Mouse (Mus musculus) midbrain, postnatal 0 days (tissue): ENCODE measurements around the gene Dnajb2. TPM values are rescaled to one million over a fixed set of nuclear protein-coding genes. Genes with fewer than 3 reads are reported as not detected.
"Not testable (repeated sequence)": the region's sequence is repeated elsewhere in the genome, so short reads cannot be mapped to it uniquely, and the experiment has no call there.

ENCODE experiments used
- ATAC-seq: fragments of 200-750 bp; cut with Nextera tagmentation; 2 replicates; pipeline ENCODE4 v1.8.0; 2017; ENCODE audit warnings: moderate number of reproducible peaks, mild to moderate bottlenecking, moderate TSS enrichment, moderate library complexity; ENCODE audit not compliant: low FRiP score
- DNase-seq: peaks from one replicate; pipeline ENCODE4 v3.0.0-alpha.2; 2015; ENCODE audit warnings: low spot score
- H3K27ac ChIP-seq: fragments of 300-500 bp; sonication (generic); 2 replicates; pipeline ENCODE4 v1.5.1; 2014; ENCODE audit warnings: low read depth, mild to moderate bottlenecking, low read length, mixed read lengths
- H3K27me3 ChIP-seq: fragments of 300-500 bp; sonication (generic); 2 replicates; pipeline ENCODE4 v1.6.1; 2014; ENCODE audit warnings: low read length, control low read depth, mixed read lengths; ENCODE audit not compliant: insufficient read depth
- H3K36me3 ChIP-seq: fragments of 300-500 bp; sonication (generic); 2 replicates; pipeline ENCODE4 v1.6.1; 2014; ENCODE audit warnings: low read length, control low read depth, mixed read lengths; ENCODE audit not compliant: insufficient read depth
- H3K4me1 ChIP-seq: fragments of 300-500 bp; sonication (generic); 2 replicates; pipeline ENCODE4 v1.6.1; 2014; ENCODE audit warnings: mild to moderate bottlenecking, control low read depth, antibody characterized with exemption, low read length, mixed read lengths; ENCODE audit not compliant: insufficient read depth
- H3K4me2 ChIP-seq: fragments of 300-500 bp; sonication (generic); 2 replicates; pipeline ENCODE4 v1.6.1; 2014; ENCODE audit warnings: low read depth, mild to moderate bottlenecking, low read length, mixed read lengths; ENCODE audit not compliant: poor library complexity, severe bottlenecking
- H3K4me3 ChIP-seq: fragments of 300-500 bp; sonication (generic); 2 replicates; pipeline ENCODE4 v1.5.1; 2014; ENCODE audit warnings: low read depth, mild to moderate bottlenecking, low read length, moderate library complexity
- H3K9ac ChIP-seq: fragments of 300-500 bp; sonication (generic); replicated peaks from 2 replicates; pipeline ENCODE4 v1.6.1; 2014; ENCODE audit warnings: mild to moderate bottlenecking, low read length, moderate library complexity, mixed read lengths; ENCODE audit not compliant: poor library complexity, severe bottlenecking
- H3K9me3 ChIP-seq: fragments of 300-500 bp; sonication (generic); 2 replicates; pipeline ENCODE4 v1.6.1; 2016; ENCODE audit warnings: low read length, control low read depth
- CTCF ChIP-seq: IDR thresholded peaks from 2 replicates; pipeline ENCODE4 v1.5.1; 2016; ENCODE audit warnings: antibody characterized with exemption, mild to moderate bottlenecking
- WGBS: fragments of 180-500 bp; shearing (Covaris S2); extraction: QIAGEN DNeasy Blood & Tissue Kit; methylation state at CpG from one replicate; pipeline ENCODE4 v1.1.7; 2014; 5-methylcytosine and 5-hydroxymethylcytosine counted together
- polyA plus RNA-seq: library from polyadenylated mRNA; unstranded; fragments of >200 nt; fragmentation: Nextera tagmentation; extraction: Ambion mirVana; gene quantifications from 2 replicates; pipeline ENCODE4 v1.2.1, GENCODE M21; 2015
- total RNA-seq: library from RNA; depleted of rRNA; stranded (reverse); fragments of >200 nt; gene quantifications from 2 replicates; pipeline ENCODE4 v1.2.3, GENCODE M21; 2014

The Dnajb2 gene
- total and polyA plus RNA-seq, 2 experiments from 2014 or later, result 43.6 to 65.1 TPM

DNA sequence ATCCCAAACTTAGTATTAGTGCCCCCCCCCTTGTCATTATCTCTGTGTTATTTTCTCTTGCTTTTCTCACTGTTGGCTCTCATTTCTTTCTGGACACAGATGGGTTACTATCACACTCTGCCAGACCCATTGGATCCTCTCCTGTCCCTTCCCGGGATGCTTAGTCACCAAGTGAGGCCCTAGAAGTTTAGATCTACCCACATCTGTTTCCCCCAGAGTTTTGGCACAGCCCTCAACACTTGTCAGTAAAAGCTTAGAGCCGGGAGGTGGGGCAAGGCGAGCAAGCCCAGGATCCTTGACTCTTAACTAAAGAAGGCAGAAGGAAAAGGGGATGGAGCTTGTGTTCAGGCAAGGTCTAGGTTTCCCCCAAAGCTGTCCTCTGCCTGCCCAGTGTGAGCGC, 7.0 kb upstream of the Dnajb2 start:
- H3K4me2 ChIP-seq, result no peak overlapping the region
- H3K27ac ChIP-seq, result no peak overlapping the region
- H3K9me3 ChIP-seq, result no peaks in the 10 kb centered on the region
- no peaks in the 10 kb centered on the region for H3K36me3 ChIP-seq
- no peak overlapping the region for H3K4me3 ChIP-seq
- 81% methylated on average over 4 of the region's 4 CpGs for WGBS
- no peak overlapping the region for H3K9ac ChIP-seq
- no peak for TF ChIP-seq CTCF
- DNase-seq, result no peak
- no peaks in the 10 kb centered on the region for H3K4me1 ChIP-seq
- no peak for ATAC-seq
- H3K27me3 ChIP-seq, result no peaks in the 10 kb centered on the region

DNA sequence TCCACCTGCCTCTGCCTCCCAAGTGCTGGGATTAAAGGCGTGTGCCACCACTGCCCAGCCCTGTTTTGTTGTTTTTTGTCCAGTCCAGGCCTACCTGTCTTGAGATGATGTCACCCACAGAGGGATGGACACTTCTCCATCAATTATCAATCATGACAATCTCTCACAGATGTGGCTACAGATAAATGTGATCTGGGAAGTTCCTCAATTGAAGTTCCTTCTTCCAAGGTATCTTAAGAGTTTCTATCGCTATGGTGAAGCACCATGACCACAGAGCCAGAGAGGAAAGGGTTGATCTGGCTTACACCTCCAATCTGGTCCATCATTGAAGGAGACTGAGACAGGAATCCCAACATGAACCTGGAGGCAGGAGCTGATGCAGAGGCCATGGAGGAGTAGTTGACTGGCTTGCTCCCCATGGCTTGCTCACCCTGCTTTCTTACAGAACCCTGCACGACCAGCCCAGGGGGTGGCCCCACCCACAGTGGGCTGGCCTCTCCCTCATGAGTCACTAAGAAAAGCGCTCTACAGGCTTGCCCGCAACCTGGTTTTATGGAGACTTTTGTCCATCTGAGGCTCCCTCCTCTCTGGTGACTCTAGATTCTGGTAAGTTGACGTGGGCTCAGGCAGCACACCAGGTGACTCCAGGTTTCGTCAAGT, 5.7 kb upstream of the Dnajb2 start:
- 74% methylated on average over 7 of the region's 7 CpGs for WGBS
- no peaks in the 10 kb centered on the region for H3K36me3 ChIP-seq
- ATAC-seq, result no peak

DNA sequence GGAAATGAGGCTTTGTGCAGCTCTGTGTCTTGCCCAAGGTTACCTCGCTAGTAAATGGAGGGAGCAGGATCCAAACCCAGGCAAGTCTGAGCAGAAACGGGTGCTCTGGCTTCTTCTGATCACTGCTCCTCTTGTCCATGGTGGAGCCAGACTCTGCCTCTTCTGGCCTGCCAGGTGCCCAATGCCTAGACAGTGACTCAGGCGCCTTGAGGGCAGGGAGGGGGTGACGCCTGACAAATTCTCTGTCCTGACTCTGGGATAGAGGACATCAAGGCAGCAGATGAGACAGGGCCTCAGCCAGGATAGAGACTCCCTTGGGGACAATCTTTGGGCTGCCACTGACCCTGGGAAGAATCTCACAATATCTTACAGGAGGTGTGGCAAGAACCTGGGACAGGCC, 5.0 kb upstream of the Dnajb2 start:
- ATAC-seq (no peak), DNase-seq (no peak)
- Histone ChIP-seq H3K4me3 (no peak overlapping the region), H3K9me3 (no peaks in the 10 kb centered on the region), H3K27me3 (no peaks in the 10 kb centered on the region), H3K4me2 (no peak overlapping the region), H3K4me1 (no peaks in the 10 kb centered on the region), H3K36me3 (no peaks in the 10 kb centered on the region), H3K27ac (no peak overlapping the region), H3K9ac (no peak overlapping the region)
- 79% methylated on average over 4 of the region's 4 CpGs for WGBS
- TF ChIP-seq CTCF, result no peak

More for the DNA sequence above, 5.7 kb upstream of the Dnajb2 start:
- Histone ChIP-seq H3K27ac (no peak overlapping the region), H3K9me3 (no peaks in the 10 kb centered on the region), H3K4me3 (no peak overlapping the region), H3K4me1 (no peaks in the 10 kb centered on the region), H3K9ac (no peak overlapping the region), H3K4me2 (no peak overlapping the region), H3K27me3 (no peaks in the 10 kb centered on the region)
- TF ChIP-seq CTCF, result no peak
- DNase-seq, result no peak

DNA sequence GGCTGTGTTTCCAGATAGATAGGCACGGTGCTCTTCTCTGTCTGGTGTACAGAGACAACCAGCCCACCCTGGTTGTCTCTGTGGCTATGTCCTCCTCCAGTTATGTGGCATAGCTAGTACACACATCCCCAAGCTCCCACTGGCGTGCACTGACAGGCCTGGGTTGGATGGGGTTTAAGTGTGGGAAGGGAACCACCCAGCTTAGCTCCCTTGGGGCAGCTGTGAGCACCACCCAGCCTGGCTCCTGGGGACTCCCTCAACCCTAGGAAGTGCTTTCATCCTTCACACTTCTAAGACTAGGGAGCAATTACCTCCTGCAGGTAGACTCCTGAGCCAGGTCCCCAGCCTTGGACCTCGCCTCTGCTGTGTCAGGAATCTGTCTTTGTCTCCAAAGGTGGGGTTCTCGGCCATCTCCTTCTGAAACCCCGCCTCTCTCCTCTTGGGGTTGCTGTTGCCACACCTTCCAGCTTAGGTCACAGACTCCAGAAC, 4.5 kb upstream of the Dnajb2 start, which contains the start of gene A630095N17Rik:
A630095N17Rik (minus strand) TSS at position 439 of the 489 bp plus-strand sequence.
- no peak for TF ChIP-seq CTCF
- H3K27ac ChIP-seq, result no peak within 1 kb of the TSS
- no peaks in the 10 kb centered on the region for H3K4me1 ChIP-seq
- ATAC-seq, result no peak
- no peak within 1 kb of the TSS for H3K4me2 ChIP-seq
- no peaks in the 10 kb centered on the region for H3K36me3 ChIP-seq
- no peaks in the 10 kb centered on the region for H3K9me3 ChIP-seq
- no peak within 1 kb of the TSS for H3K4me3 ChIP-seq
- WGBS, result 74% methylated on average over 5 of the region's 5 CpGs
- no peak within 1 kb of the TSS for H3K9ac ChIP-seq
- DNase-seq, result no peak
- H3K27me3 ChIP-seq, result no peaks in the 10 kb centered on the region

DNA sequence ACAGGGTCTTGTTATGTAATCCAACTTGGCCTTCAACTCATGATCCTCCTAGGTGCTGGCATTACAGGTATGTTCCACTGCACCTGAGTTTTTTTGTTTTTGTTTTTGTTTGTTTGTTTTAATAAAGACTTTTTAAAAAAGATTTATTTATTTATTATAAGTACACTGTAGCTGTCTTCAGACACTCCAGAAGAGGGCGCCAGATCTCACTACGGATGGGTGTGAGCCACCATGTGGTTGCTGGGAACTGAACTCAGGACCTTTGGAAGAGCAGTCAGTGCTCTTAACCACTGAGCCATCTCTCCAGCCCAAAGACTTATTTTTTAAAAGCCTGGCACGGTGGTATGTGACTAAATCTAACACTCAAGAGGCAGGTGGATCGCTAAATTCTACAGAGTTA, 3.7 kb upstream of the Dnajb2 start:
- DNase-seq, H3K4me3 ChIP-seq, ATAC-seq: not testable (repeated sequence)

DNA sequence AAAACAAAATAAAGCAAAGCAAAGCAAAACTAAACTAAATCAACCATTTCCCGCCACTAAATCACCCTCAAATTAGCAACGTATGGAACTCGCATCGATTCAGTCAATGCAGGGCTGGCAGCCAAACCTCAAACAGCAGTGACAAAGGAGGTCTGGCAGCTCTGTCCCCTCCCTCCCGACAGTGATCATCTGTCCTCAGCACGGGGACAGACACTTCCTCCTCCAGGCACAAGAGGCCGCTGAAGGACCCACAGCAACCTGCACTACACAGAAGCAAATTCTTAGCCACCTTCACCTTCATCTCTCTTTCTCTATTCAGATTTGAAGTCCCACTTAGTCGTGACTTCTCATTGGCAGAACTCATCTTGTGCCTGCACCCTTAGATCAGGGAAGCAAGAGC, 1.6 kb upstream of the Dnajb2 start:
- peak overlapping the region; percentile 12; the same call in 1 of the 2 replicates for H3K4me2 ChIP-seq
- under 1% methylated on average over 8 of the region's 8 CpGs for WGBS
- no peak overlapping the region for H3K27ac ChIP-seq
- TF ChIP-seq CTCF, result peak; percentile 78
- H3K36me3 ChIP-seq, result peaks cover 6% of the 10 kb centered on the region; the same call in 1 of the 2 replicates
- H3K9me3 ChIP-seq, result no peaks in the 10 kb centered on the region
- H3K27me3 ChIP-seq, result no peaks in the 10 kb centered on the region
- ATAC-seq (no peak), DNase-seq (peak; percentile 87)
- no peak overlapping the region for H3K4me3 ChIP-seq
- H3K4me1 ChIP-seq, result no peaks in the 10 kb centered on the region
- H3K9ac ChIP-seq, result 0 out of 2 replicates have a peak overlapping the region, but pooled peaks have one; percentile 42

More for the DNA sequence above, 3.7 kb upstream of the Dnajb2 start:
- H3K9ac ChIP-seq, H3K27ac ChIP-seq, H3K9me3 ChIP-seq, H3K4me1 ChIP-seq, H3K36me3 ChIP-seq, H3K4me2 ChIP-seq, H3K27me3 ChIP-seq: not testable (repeated sequence)
- 71% methylated on average over 4 of the region's 4 CpGs for WGBS
